Comparison of ENCODE assay signal across 8 mouse cellular contexts in the genomic region with DNA sequence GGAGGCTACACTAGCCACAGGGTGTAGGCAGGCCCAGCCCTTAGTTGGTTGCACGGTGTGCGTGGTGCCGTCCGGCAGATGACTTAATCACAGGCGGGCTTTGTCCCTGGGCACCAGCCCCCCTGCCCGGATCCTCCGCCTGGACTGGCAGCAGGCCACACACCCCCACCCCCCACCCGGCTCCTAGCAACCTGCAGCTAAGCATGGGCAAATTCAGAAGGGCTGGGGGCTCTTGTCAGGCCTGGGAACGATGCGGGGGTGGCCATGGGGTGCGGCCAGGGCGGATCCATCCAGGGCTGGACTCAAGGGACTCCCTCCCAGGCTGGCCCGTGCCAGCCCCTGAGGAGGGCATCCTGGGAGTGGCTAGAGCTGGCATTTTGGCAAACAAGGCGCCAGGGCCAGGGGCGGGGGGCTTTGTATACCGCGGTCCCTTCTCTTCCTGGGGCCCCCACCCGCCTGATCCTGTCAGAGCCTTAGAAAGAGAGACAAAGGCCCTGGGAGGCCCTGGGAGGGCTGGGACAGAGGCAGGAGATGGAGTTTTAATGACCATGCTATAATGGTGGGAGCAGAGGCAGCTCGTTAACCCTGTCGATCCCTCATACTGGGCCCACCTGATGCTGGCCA. TPM values are rescaled to one million over a fixed set of nuclear protein-coding genes. Genes with fewer than 3 reads are reported as not detected.
A peak's percentile ranks its signal among the peaks of the same experiment; 100 is the strongest.
DNase-seq lines count a peak whose midpoint lies in the region; ATAC-seq lines count a peak whose summit lies in the region.

No protein-coding gene starts in this region.

- no peaks in the 10 kb centered on the region for H3K36me3 ChIP-seq in intestine, embryonic 14.5 days (ENCODE audit: control insufficient read depth, insufficient read depth, low read length)
- H3K36me3 ChIP-seq in intestine, embryonic 15.5 days, result no peaks in the 10 kb centered on the region
- H3K36me3 ChIP-seq in forebrain, embryonic 10.5 days (replicated peaks), result no peaks in the 10 kb centered on the region
- H3K36me3 ChIP-seq in hindbrain, embryonic 13.5 days, result no peaks in the 10 kb centered on the region
- no peaks in the 10 kb centered on the region for H3K36me3 ChIP-seq in midbrain, embryonic 11.5 days (ENCODE audit: control insufficient read depth, insufficient read depth, low read length)
- no peaks in the 10 kb centered on the region for H3K36me3 ChIP-seq in liver, embryonic 12.5 days

- peaks cover 24% of the 10 kb centered on the region for H3K4me1 ChIP-seq in intestine, embryonic 14.5 days (replicated peaks; ENCODE audit: control insufficient read depth, insufficient read depth, low read length)
- H3K4me1 ChIP-seq in intestine, embryonic 15.5 days (replicated peaks), result peaks cover 32% of the 10 kb centered on the region
- peaks cover 68% of the 10 kb centered on the region for H3K4me1 ChIP-seq in forebrain, embryonic 10.5 days
- H3K4me1 ChIP-seq in hindbrain, embryonic 13.5 days (replicated peaks), result peaks cover 56% of the 10 kb centered on the region
- peaks cover 46% of the 10 kb centered on the region for H3K4me1 ChIP-seq in midbrain, embryonic 11.5 days (ENCODE audit: control insufficient read depth, insufficient read depth, low read length)
- H3K4me1 ChIP-seq in liver, embryonic 12.5 days, result peaks cover 40% of the 10 kb centered on the region

- no peaks in the 10 kb centered on the region for H3K9me3 ChIP-seq in intestine, embryonic 14.5 days (ENCODE audit: control insufficient read depth, low read length)
- H3K9me3 ChIP-seq in intestine, embryonic 15.5 days, result no peaks in the 10 kb centered on the region
- H3K9me3 ChIP-seq in forebrain, embryonic 10.5 days, result no peaks in the 10 kb centered on the region
- no peaks in the 10 kb centered on the region for H3K9me3 ChIP-seq in hindbrain, embryonic 13.5 days
- H3K9me3 ChIP-seq in midbrain, embryonic 11.5 days (ENCODE audit: control insufficient read depth, low read length), result no peaks in the 10 kb centered on the region
- no peaks in the 10 kb centered on the region for H3K9me3 ChIP-seq in liver, embryonic 12.5 days (replicated peaks)

- ATAC-seq in intestine, embryonic 14.5 days (replicated peaks; ENCODE audit: low FRiP score, low TSS enrichment, low read depth), result 0 out of 2 replicates have a peak, but pooled peaks have one; percentile 26
- no peak for ATAC-seq in intestine, embryonic 15.5 days
- peak; percentile 92 for ATAC-seq in hindbrain, embryonic 13.5 days (ENCODE audit: low FRiP score)
- ATAC-seq in midbrain, embryonic 11.5 days (ENCODE audit: low FRiP score), result peak; percentile 85
- no peak for ATAC-seq in liver, embryonic 12.5 days

- H3K9ac ChIP-seq in intestine, embryonic 14.5 days (ENCODE audit: low read length), result no peak overlapping the region
- no peak overlapping the region for H3K9ac ChIP-seq in intestine, embryonic 15.5 days
- peak overlapping the region; percentile 43 for H3K9ac ChIP-seq in hindbrain, embryonic 13.5 days
- H3K9ac ChIP-seq in midbrain, embryonic 11.5 days (ENCODE audit: low read length), result peak overlapping the region; percentile 34; the same call in 1 of the 2 replicates
- H3K9ac ChIP-seq in liver, embryonic 12.5 days, result no peak overlapping the region

- no peak for DNase-seq in intestine, embryonic 14.5 days (ENCODE audit: low spot score)
- peak; percentile 54 for DNase-seq in forebrain, embryonic 10.5 days (ENCODE audit: extremely low spot score, low spot score)
- DNase-seq in midbrain, embryonic 11.5 days (ENCODE audit: low spot score, missing footprints), result peak; percentile 93
- no peak for DNase-seq in urinary bladder, postnatal 10 days (ENCODE audit: low spot score)
- no peak for DNase-seq in cerebellum, adult 11 months

- H3K4me2 ChIP-seq in intestine, embryonic 14.5 days (ENCODE audit: low read length), result no peak overlapping the region
- no peak overlapping the region for H3K4me2 ChIP-seq in intestine, embryonic 15.5 days (replicated peaks)
- peak overlapping the region; percentile 29 for H3K4me2 ChIP-seq in hindbrain, embryonic 13.5 days
- peak overlapping the region; percentile 23 for H3K4me2 ChIP-seq in midbrain, embryonic 11.5 days
- no peak overlapping the region for H3K4me2 ChIP-seq in liver, embryonic 12.5 days

- no peak overlapping the region for H3K4me3 ChIP-seq in intestine, embryonic 14.5 days (ENCODE audit: low read depth, low read length)
- H3K4me3 ChIP-seq in intestine, embryonic 15.5 days (replicated peaks), result no peak overlapping the region
- peak overlapping the region; percentile 36 for H3K4me3 ChIP-seq in forebrain, embryonic 10.5 days
- no peak overlapping the region for H3K4me3 ChIP-seq in hindbrain, embryonic 13.5 days
- H3K4me3 ChIP-seq in midbrain, embryonic 11.5 days (ENCODE audit: low read depth, low read length), result no peak overlapping the region
- H3K4me3 ChIP-seq in liver, embryonic 12.5 days, result no peak overlapping the region

- WGBS in intestine, embryonic 14.5 days, result 70% methylated on average over 20 of the region's 20 CpGs
- 62% methylated on average over 20 of the region's 20 CpGs for WGBS in intestine, embryonic 15.5 days
- 24% methylated on average over 20 of the region's 20 CpGs for WGBS in forebrain, embryonic 10.5 days
- WGBS in hindbrain, embryonic 13.5 days, result 11% methylated on average over 20 of the region's 20 CpGs
- 19% methylated on average over 20 of the region's 20 CpGs for WGBS in midbrain, embryonic 11.5 days
- 78% methylated on average over 20 of the region's 20 CpGs for WGBS in liver, embryonic 12.5 days (ENCODE audit: insufficient replicate concordance)

- H3K27ac ChIP-seq in intestine, embryonic 14.5 days (ENCODE audit: low read depth), result no peak overlapping the region
- H3K27ac ChIP-seq in intestine, embryonic 15.5 days, result no peak overlapping the region
- H3K27ac ChIP-seq in forebrain, embryonic 10.5 days, result peak overlapping the region; percentile 91
- peak overlapping the region; percentile 75 for H3K27ac ChIP-seq in hindbrain, embryonic 13.5 days
- H3K27ac ChIP-seq in midbrain, embryonic 11.5 days (ENCODE audit: low read depth, low read length), result peak overlapping the region; percentile 41; the same call in 1 of the 2 replicates
- no peak overlapping the region for H3K27ac ChIP-seq in liver, embryonic 12.5 days

- no peaks in the 10 kb centered on the region for H3K27me3 ChIP-seq in intestine, embryonic 14.5 days (replicated peaks; ENCODE audit: control insufficient read depth, insufficient read depth, low read length)
- H3K27me3 ChIP-seq in intestine, embryonic 15.5 days (replicated peaks), result no peaks in the 10 kb centered on the region
- peaks cover 99% of the 10 kb centered on the region for H3K27me3 ChIP-seq in forebrain, embryonic 10.5 days (ENCODE audit: poor library complexity, severe bottlenecking)
- H3K27me3 ChIP-seq in hindbrain, embryonic 13.5 days, result peaks cover 85% of the 10 kb centered on the region
- H3K27me3 ChIP-seq in midbrain, embryonic 11.5 days (ENCODE audit: control insufficient read depth, insufficient read depth, low read length), result peaks cover 39% of the 10 kb centered on the region
- H3K27me3 ChIP-seq in liver, embryonic 12.5 days (replicated peaks), result peaks cover 41% of the 10 kb centered on the region

RNA-seq across cellular contexts. Expression of gene Tmem129, which starts 31.1 kb away (rescaled TPM):
- polyA plus RNA-seq in intestine, embryonic 14.5 days (2014; fragmentation: Nextera tagmentation; extraction: Ambion mirVana), result 39.3 and 42.4 TPM in 2 replicates
- 31.8 and 33.1 TPM in 2 replicates for polyA plus RNA-seq in intestine, embryonic 15.5 days (2015; fragmentation: Nextera tagmentation; extraction: Ambion mirVana)
- 38.0 and 39.5 TPM in 2 replicates for polyA plus RNA-seq in forebrain, embryonic 10.5 days (2016; fragmentation: Nextera tagmentation; extraction: Ambion mirVana)
- polyA plus RNA-seq in hindbrain, embryonic 13.5 days (2015; fragmentation: Nextera tagmentation; extraction: Ambion mirVana), result 28.2 and 28.7 TPM in 2 replicates
- 36.0 and 37.4 TPM in 2 replicates for polyA plus RNA-seq in midbrain, embryonic 11.5 days (2014; fragmentation: Nextera tagmentation; extraction: Ambion mirVana)
- 26.4 and 27.3 TPM in 2 replicates for polyA plus RNA-seq in liver, embryonic 12.5 days (2016; fragmentation: Nextera tagmentation; extraction: Ambion mirVana)

RNA-seq across cellular contexts. Expression of gene Tacc3, which starts 31.4 kb away (rescaled TPM):
- 174 and 191 TPM in 2 replicates for polyA plus RNA-seq in intestine, embryonic 14.5 days (2014; fragmentation: Nextera tagmentation; extraction: Ambion mirVana)
- 148 and 172 TPM in 2 replicates for polyA plus RNA-seq in intestine, embryonic 15.5 days (2015; fragmentation: Nextera tagmentation; extraction: Ambion mirVana)
- polyA plus RNA-seq in forebrain, embryonic 10.5 days (2016; fragmentation: Nextera tagmentation; extraction: Ambion mirVana), result 349 TPM in 2 replicates
- 48.8 and 57.0 TPM in 2 replicates for polyA plus RNA-seq in hindbrain, embryonic 13.5 days (2015; fragmentation: Nextera tagmentation; extraction: Ambion mirVana)
- polyA plus RNA-seq in midbrain, embryonic 11.5 days (2014; fragmentation: Nextera tagmentation; extraction: Ambion mirVana), result 277 and 307 TPM in 2 replicates
- 199 and 203 TPM in 2 replicates for polyA plus RNA-seq in liver, embryonic 12.5 days (2016; fragmentation: Nextera tagmentation; extraction: Ambion mirVana)

RNA-seq across cellular contexts. Expression of gene Fgfr3, which starts 32.1 kb away (rescaled TPM):
- 11.1 and 13.7 TPM in 2 replicates for polyA plus RNA-seq in intestine, embryonic 14.5 days (2014; fragmentation: Nextera tagmentation; extraction: Ambion mirVana)
- polyA plus RNA-seq in intestine, embryonic 15.5 days (2015; fragmentation: Nextera tagmentation; extraction: Ambion mirVana), result 11.4 and 11.6 TPM in 2 replicates
- 33.4 and 39.1 TPM in 2 replicates for polyA plus RNA-seq in forebrain, embryonic 10.5 days (2016; fragmentation: Nextera tagmentation; extraction: Ambion mirVana)
- polyA plus RNA-seq in hindbrain, embryonic 13.5 days (2015; fragmentation: Nextera tagmentation; extraction: Ambion mirVana), result 41.1 and 45.7 TPM in 2 replicates
- 61.8 and 68.0 TPM in 2 replicates for polyA plus RNA-seq in midbrain, embryonic 11.5 days (2014; fragmentation: Nextera tagmentation; extraction: Ambion mirVana)
- polyA plus RNA-seq in liver, embryonic 12.5 days (2016; fragmentation: Nextera tagmentation; extraction: Ambion mirVana), result 4.5 and 4.8 TPM in 2 replicates

RNA-seq across cellular contexts. Expression of gene Slbp, which starts 37.0 kb away (rescaled TPM):
- 214 and 230 TPM in 2 replicates for polyA plus RNA-seq in intestine, embryonic 14.5 days (2014; fragmentation: Nextera tagmentation; extraction: Ambion mirVana)
- polyA plus RNA-seq in intestine, embryonic 15.5 days (2015; fragmentation: Nextera tagmentation; extraction: Ambion mirVana), result 196 and 228 TPM in 2 replicates
- 335 and 357 TPM in 2 replicates for polyA plus RNA-seq in forebrain, embryonic 10.5 days (2016; fragmentation: Nextera tagmentation; extraction: Ambion mirVana)
- 126 and 130 TPM in 2 replicates for polyA plus RNA-seq in hindbrain, embryonic 13.5 days (2015; fragmentation: Nextera tagmentation; extraction: Ambion mirVana)
- 304 and 334 TPM in 2 replicates for polyA plus RNA-seq in midbrain, embryonic 11.5 days (2014; fragmentation: Nextera tagmentation; extraction: Ambion mirVana)
- 326 and 340 TPM in 2 replicates for polyA plus RNA-seq in liver, embryonic 12.5 days (2016; fragmentation: Nextera tagmentation; extraction: Ambion mirVana)

RNA-seq across cellular contexts. Expression of gene Gm9903, which starts 59.6 kb away (rescaled TPM):
- 0.27 and 0.46 TPM in 2 replicates for polyA plus RNA-seq in intestine, embryonic 14.5 days (2014; fragmentation: Nextera tagmentation; extraction: Ambion mirVana)
- polyA plus RNA-seq in intestine, embryonic 15.5 days (2015; fragmentation: Nextera tagmentation; extraction: Ambion mirVana), result 0.26 and 0.30 TPM in 2 replicates
- 0.41 and 0.52 TPM in 2 replicates for polyA plus RNA-seq in forebrain, embryonic 10.5 days (2016; fragmentation: Nextera tagmentation; extraction: Ambion mirVana)
- 0.86 and 0.87 TPM in 2 replicates for polyA plus RNA-seq in hindbrain, embryonic 13.5 days (2015; fragmentation: Nextera tagmentation; extraction: Ambion mirVana)
- 0.44 and 0.62 TPM in 2 replicates for polyA plus RNA-seq in midbrain, embryonic 11.5 days (2014; fragmentation: Nextera tagmentation; extraction: Ambion mirVana)
- 0.11 and 0.19 TPM in 2 replicates for polyA plus RNA-seq in liver, embryonic 12.5 days (2016; fragmentation: Nextera tagmentation; extraction: Ambion mirVana)

Comparison
In these comparisons a context has a peak if more than half of its experiments do, and no peak if none do; other contexts are left out.
1. ATAC-seq: peak in intestine, embryonic 14.5 days (single experiment), hindbrain, embryonic 13.5 days (single experiment) and midbrain, embryonic 11.5 days (single experiment); none in intestine, embryonic 15.5 days (single experiment) and liver, embryonic 12.5 days (single experiment).
2. DNase-seq: peak in forebrain, embryonic 10.5 days (single experiment) and midbrain, embryonic 11.5 days (single experiment); none in intestine, embryonic 14.5 days (single experiment), urinary bladder, postnatal 10 days (single experiment) and cerebellum, adult 11 months (single experiment).
3. H3K27ac ChIP-seq: peak in forebrain, embryonic 10.5 days (single experiment), hindbrain, embryonic 13.5 days (single experiment) and midbrain, embryonic 11.5 days (single experiment); none in intestine, embryonic 14.5 days (single experiment), intestine, embryonic 15.5 days (single experiment) and liver, embryonic 12.5 days (single experiment).
4. H3K4me2 ChIP-seq: peak in hindbrain, embryonic 13.5 days (single experiment) and midbrain, embryonic 11.5 days (single experiment); none in intestine, embryonic 14.5 days (single experiment), intestine, embryonic 15.5 days (single experiment) and liver, embryonic 12.5 days (single experiment).
5. H3K9ac ChIP-seq: peak in hindbrain, embryonic 13.5 days (single experiment) and midbrain, embryonic 11.5 days (single experiment); none in intestine, embryonic 14.5 days (single experiment), intestine, embryonic 15.5 days (single experiment) and liver, embryonic 12.5 days (single experiment).